Mouse (Mus musculus) skeletal muscle tissue, adult 2 months (tissue): ENCODE measurements around the gene Myadml2.
"Not testable (repeated sequence)": the region's sequence is repeated elsewhere in the genome, so short reads cannot be mapped to it uniquely, and the experiment has no call there.

Source experiments
- DNase-seq: peaks from one replicate; pipeline ENCODE4 v3.0.0-alpha.2; 2012; ENCODE audit warnings: low read depth, low spot score

Myadml2 gene

GRCm38 (mm10) chr11:120648001-120648476, at the start of gene Myadml2:
TSS of gene Myadml2 (minus strand) at chr11:120648158.
- DNase-seq: peak; percentile 79

- peak; percentile 85 for DNase-seq
These were observed 49.8 kb upstream of the Myadml2 start for GRCm38 (mm10) chr11:120697741-120698140.

GRCm38 (mm10) chr11:120696568-120696967, 48.6 kb upstream of the Myadml2 start:
- DNase-seq: no peak

- no peak for DNase-seq
These were observed 47.7 kb upstream of the Myadml2 start for GRCm38 (mm10) chr11:120695641-120696040.

- no peak for DNase-seq
These were observed 47.2 kb upstream of the Myadml2 start for GRCm38 (mm10) chr11:120695184-120695583.

GRCm38 (mm10) chr11:120693461-120693860, 45.5 kb upstream of the Myadml2 start:
- no peak for DNase-seq

- DNase-seq: no peak
These were observed 44.6 kb upstream of the Myadml2 start for GRCm38 (mm10) chr11:120692471-120693011.

GRCm38 (mm10) chr11:120689365-120689764, 41.4 kb upstream of the Myadml2 start:
- DNase-seq: no peak

GRCm38 (mm10) chr11:120686650-120687272, 38.8 kb upstream of the Myadml2 start:
- no peak for DNase-seq

- DNase-seq: no peak
These were observed 36.7 kb upstream of the Myadml2 start for GRCm38 (mm10) chr11:120684660-120685059.

- DNase-seq: peak; percentile 46
These were observed 36.1 kb upstream of the Myadml2 start for GRCm38 (mm10) chr11:120684086-120684485.

- DNase-seq: no peak
These were observed 35.6 kb upstream of the Myadml2 start for GRCm38 (mm10) chr11:120683536-120683935.

- no peak for DNase-seq
These were observed 34.7 kb upstream of the Myadml2 start for GRCm38 (mm10) chr11:120682683-120683082.

- no peak for DNase-seq
These were observed 32.0 kb upstream of the Myadml2 start for GRCm38 (mm10) chr11:120679909-120680308.

- no peak for DNase-seq
These were observed 29.0 kb upstream of the Myadml2 start for GRCm38 (mm10) chr11:120676951-120677350.

- DNase-seq: not testable (repeated sequence)
These were observed 27.9 kb upstream of the Myadml2 start for GRCm38 (mm10) chr11:120675875-120676274.

- DNase-seq: no peak
These were observed 25.7 kb upstream of the Myadml2 start for GRCm38 (mm10) chr11:120673594-120674122.

GRCm38 (mm10) chr11:120672687-120673593, 25.0 kb upstream of the Myadml2 start, which contains the start of gene Aspscr1:
TSS of gene Aspscr1 (plus strand) at chr11:120672973.
- peak; percentile 88 for DNase-seq

- no peak for DNase-seq
These were observed 18.7 kb upstream of the Myadml2 start for GRCm38 (mm10) chr11:120666617-120667016.

- peak; percentile 47 for DNase-seq
These were observed 17.4 kb upstream of the Myadml2 start for GRCm38 (mm10) chr11:120665406-120665805.

GRCm38 (mm10) chr11:120663714-120664113, 15.8 kb upstream of the Myadml2 start:
- no peak for DNase-seq

GRCm38 (mm10) chr11:120662759-120663158, 14.8 kb upstream of the Myadml2 start:
- no peak for DNase-seq
